Mouse (Mus musculus): ENCODE results near the gene Vmn1r29.
"Not testable (repeated sequence)": the region's sequence is repeated elsewhere in the genome, so short reads cannot be mapped to it uniquely, and the experiment has no call there.

The Vmn1r29 gene

GRCm38 (mm10) chr6:58301249-58301648 is at the start of gene Vmn1r29:
TSS of gene Vmn1r29 (plus strand) at chr6:58301549.
- DNase-seq: no peak

GRCm38 (mm10) chr6:58261737-58262136 is 39.6 kb upstream of the Vmn1r29 start, which contains the start of gene Vmn1r28:
TSS of gene Vmn1r28 (plus strand) at chr6:58262037.
- DNase-seq: no peak

DNA sequence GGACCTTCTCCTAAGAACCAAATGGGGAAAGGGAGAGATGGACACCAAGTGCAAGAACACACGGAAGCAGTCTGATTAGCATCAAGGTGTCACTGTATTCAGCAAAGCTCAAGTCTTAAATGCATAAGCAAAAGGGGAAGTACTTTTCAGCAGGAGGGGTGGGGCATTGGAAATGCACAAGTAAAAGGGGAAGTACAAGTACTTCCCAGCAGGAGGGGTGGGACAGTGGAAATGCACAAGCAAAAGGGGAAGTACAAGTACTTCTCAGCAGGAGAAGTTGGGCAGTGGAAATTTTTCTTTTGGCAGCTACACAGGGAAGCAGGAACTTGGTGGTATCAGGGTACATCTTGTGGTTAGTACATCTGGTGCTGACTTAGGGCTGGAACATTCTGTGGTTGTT is 21.7 kb upstream of the Vmn1r29 start:
- DNase-seq: not testable (repeated sequence)

GRCm38 (mm10) chr6:58292201-58292600 is 9.1 kb upstream of the Vmn1r29 start:
- no peak for DNase-seq

GRCm38 (mm10) chr6:58298511-58298910 is 2.8 kb upstream of the Vmn1r29 start:
- not testable (repeated sequence) for DNase-seq

DNA sequence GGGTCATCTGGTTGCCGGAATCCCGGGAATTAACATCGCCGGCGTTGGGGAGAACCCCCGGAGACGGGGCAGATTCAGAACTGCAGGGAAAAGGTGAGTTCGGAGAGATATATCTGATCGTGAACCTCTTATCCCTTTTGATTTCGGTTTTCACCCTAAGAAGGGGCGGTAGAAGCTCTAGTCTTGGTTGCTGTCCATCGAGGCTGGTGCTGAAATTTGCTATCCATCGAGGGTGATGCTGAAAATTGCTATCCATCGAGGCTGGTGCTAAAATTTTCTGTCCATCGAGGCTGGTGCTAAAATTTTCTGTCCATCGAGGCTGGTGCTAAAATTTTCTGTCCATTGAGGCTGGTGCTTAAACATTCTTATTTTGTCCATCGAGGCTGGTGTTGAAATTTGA is 29.3 kb downstream of the Vmn1r29 start:
- peak; percentile 54 to 65 for DNase-seq
